Mouse (Mus musculus): ENCODE measurements at regions not wholly inside any gene's neighbourhood (a gene's known extent, or its start where the extent isn't known, plus 50 kb on each side); places are given as distances from the start of the nearest gene placed in this dataset.
"Not testable (repeated sequence)": the region's sequence is repeated elsewhere in the genome, so short reads cannot be mapped to it uniquely, and the experiment has no call there.

DNA sequence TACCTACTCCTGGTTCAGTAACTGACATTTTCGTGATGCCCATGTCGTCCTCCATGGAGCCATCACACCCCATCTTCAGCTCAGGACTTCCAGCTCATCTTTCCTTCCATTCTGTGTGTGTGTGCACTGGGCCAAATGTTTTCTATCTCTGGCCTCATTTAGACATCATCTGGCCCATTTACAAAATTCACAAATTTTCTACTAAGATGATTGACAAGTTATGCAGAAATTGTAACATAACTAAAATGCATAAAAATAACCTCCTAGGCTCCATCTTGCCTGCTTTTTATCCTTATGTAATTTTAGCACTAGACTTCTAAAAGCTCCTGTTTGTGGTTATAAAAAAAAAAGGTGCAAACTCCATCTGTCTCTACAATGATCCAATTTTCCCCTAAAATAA is 130.8 kb upstream of the Kcnk2 start:
- ATAC-seq (replicated peaks; ENCODE audit: low FRiP score), result no peak
- H3K9ac ChIP-seq (ENCODE audit: low read length), result no peak overlapping the region
- DNase-seq (ENCODE audit: low spot score), result no peak

DNA sequence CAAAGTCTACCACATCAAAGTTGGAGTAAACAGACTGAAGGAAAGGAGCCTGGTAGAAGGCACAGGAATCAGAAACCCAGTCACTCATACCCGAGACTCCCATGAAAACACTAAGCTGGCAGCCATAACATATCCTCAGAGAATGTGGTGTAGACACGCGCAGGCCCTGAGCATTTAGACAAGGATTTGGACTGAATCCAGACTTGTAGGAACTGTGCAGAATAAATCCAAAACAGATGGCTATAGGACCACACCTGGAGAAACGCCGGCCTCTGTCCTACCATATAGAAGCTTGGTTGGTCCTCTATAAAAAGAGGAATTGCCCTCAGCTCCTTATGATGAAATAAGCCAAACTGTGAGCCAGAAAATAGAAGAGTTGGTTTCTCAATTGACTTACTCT is 124.3 kb upstream of the Kcnk2 start:
- 92% methylated on average over 5 of the region's 5 CpGs for WGBS
- no peaks in the 10 kb centered on the region for H3K9me3 ChIP-seq (ENCODE audit: control insufficient read depth, low read length)
- H3K27ac ChIP-seq (ENCODE audit: low read depth, low read length), result no peak overlapping the region
- H3K4me1 ChIP-seq (replicated peaks; ENCODE audit: control insufficient read depth, insufficient read depth, low read length), result no peaks in the 10 kb centered on the region
- H3K4me3 ChIP-seq (ENCODE audit: low read depth, low read length), result no peak overlapping the region
- no peaks in the 10 kb centered on the region for H3K36me3 ChIP-seq (ENCODE audit: control insufficient read depth, insufficient read depth, low read length)
- DNase-seq (ENCODE audit: low spot score), result no peak
- ATAC-seq (replicated peaks; ENCODE audit: low FRiP score), result no peak
- H3K9ac ChIP-seq (ENCODE audit: low read length), result no peak overlapping the region
- no peak overlapping the region for H3K4me2 ChIP-seq (ENCODE audit: low read depth, low read length, severe bottlenecking)
- H3K27me3 ChIP-seq (ENCODE audit: control insufficient read depth, insufficient read depth, low read length), result no peaks in the 10 kb centered on the region

More for the DNA sequence above, 130.8 kb upstream of the Kcnk2 start:
- 95% methylated on average over 2 of the region's 2 CpGs for WGBS
- Histone ChIP-seq H3K4me2 (ENCODE audit: low read depth, low read length, severe bottlenecking) (no peak overlapping the region), H3K27me3 (ENCODE audit: control insufficient read depth, insufficient read depth, low read length) (no peaks in the 10 kb centered on the region), H3K9me3 (ENCODE audit: control insufficient read depth, low read length) (no peaks in the 10 kb centered on the region), H3K4me1 (replicated peaks; ENCODE audit: control insufficient read depth, insufficient read depth, low read length) (no peaks in the 10 kb centered on the region), H3K36me3 (ENCODE audit: control insufficient read depth, insufficient read depth, low read length) (no peaks in the 10 kb centered on the region), H3K27ac (ENCODE audit: low read depth, low read length) (no peak overlapping the region), H3K4me3 (ENCODE audit: low read depth, low read length) (no peak overlapping the region)

DNA sequence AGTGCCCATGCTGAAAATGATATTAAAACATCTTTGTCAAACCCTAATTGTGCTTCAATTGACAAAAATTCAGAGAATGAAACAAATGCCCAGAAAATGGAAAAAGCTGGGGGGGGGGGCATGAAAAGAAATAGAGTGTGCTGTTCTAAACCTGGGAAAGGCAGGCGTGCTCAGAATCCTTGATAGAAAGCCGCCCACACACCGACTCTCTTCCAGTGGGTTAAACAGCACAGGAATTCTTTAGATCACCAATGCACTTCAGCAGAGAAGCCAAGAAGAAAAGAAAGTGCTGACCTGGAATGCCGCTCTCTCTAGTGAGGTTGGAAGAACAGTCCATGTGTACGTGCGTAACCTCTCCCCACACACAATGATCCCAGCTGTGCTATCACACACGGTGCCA is 113.4 kb upstream of the Kcnk2 start:
- Histone ChIP-seq H3K9me3 (ENCODE audit: control insufficient read depth, low read length) (no peaks in the 10 kb centered on the region), H3K4me2 (ENCODE audit: low read depth, low read length, severe bottlenecking) (no peak overlapping the region), H3K4me3 (ENCODE audit: low read depth, low read length) (no peak overlapping the region), H3K36me3 (ENCODE audit: control insufficient read depth, insufficient read depth, low read length) (no peaks in the 10 kb centered on the region), H3K27ac (ENCODE audit: low read depth, low read length) (no peak overlapping the region), H3K9ac (ENCODE audit: low read length) (no peak overlapping the region), H3K4me1 (replicated peaks; ENCODE audit: control insufficient read depth, insufficient read depth, low read length) (no peaks in the 10 kb centered on the region), H3K27me3 (ENCODE audit: control insufficient read depth, insufficient read depth, low read length) (no peaks in the 10 kb centered on the region)
- ATAC-seq (replicated peaks; ENCODE audit: low FRiP score) (no peak), DNase-seq (ENCODE audit: low spot score) (no peak)
- WGBS, result 93% methylated on average over 7 of the region's 7 CpGs

DNA sequence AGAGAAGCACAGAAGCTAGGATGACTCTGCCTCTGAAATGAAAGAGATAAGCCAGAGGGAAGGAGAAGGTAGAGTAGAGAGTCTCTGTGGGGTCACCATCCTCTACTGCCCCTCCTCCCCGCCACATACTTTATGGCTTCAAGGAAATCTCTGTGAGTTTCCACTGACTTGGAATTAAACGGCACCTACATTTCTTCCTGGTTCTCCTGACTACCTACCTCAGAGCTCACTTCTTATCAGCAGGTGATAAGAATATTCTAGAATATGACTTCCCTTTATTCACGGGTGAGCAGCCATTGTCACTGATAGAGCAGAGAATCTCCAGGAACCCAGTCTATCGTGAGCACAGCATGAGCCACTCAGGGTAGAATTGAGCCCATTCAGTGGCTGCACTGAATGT is 111.3 kb upstream of the Kcnk2 start:
- DNase-seq (ENCODE audit: low spot score), result no peak
- no peaks in the 10 kb centered on the region for H3K27me3 ChIP-seq (ENCODE audit: control insufficient read depth, insufficient read depth, low read length)
- no peak overlapping the region for H3K4me2 ChIP-seq (ENCODE audit: low read depth, low read length, severe bottlenecking)
- no peaks in the 10 kb centered on the region for H3K36me3 ChIP-seq (ENCODE audit: control insufficient read depth, insufficient read depth, low read length)
- H3K27ac ChIP-seq (ENCODE audit: low read depth, low read length), result no peak overlapping the region
- no peaks in the 10 kb centered on the region for H3K4me1 ChIP-seq (replicated peaks; ENCODE audit: control insufficient read depth, insufficient read depth, low read length)
- no peak overlapping the region for H3K4me3 ChIP-seq (ENCODE audit: low read depth, low read length)
- 69% methylated on average over 4 of the region's 4 CpGs for WGBS
- H3K9me3 ChIP-seq (ENCODE audit: control insufficient read depth, low read length), result peaks cover 4% of the 10 kb centered on the region
- no peak for ATAC-seq (replicated peaks; ENCODE audit: low FRiP score)
- H3K9ac ChIP-seq (ENCODE audit: low read length), result no peak overlapping the region

DNA sequence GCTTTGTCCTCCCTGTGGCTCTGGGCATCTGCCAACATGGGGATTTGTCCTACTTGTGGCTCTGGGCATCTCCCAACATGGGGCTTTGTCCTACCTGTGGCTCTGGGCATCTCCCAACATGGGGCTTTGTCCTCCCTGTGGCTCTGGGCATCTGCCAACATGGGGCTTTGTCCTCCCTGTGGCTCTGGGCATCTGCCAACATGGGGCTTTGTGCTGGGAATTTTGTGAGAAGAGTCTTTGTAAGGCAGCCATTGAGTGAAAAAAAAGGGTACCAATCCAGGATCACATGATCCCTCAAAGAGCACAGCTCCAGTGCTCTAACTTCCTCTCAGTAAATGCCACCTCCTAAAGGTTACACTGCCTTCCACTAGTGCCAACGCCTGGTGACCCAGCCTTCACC is 105.2 kb upstream of the Kcnk2 start:
- H3K27me3 ChIP-seq (ENCODE audit: control insufficient read depth, insufficient read depth, low read length); H3K9me3 ChIP-seq (ENCODE audit: control insufficient read depth, low read length): not testable (repeated sequence)
- WGBS, result 70% methylated on average over 1 of the region's 1 CpGs

DNA sequence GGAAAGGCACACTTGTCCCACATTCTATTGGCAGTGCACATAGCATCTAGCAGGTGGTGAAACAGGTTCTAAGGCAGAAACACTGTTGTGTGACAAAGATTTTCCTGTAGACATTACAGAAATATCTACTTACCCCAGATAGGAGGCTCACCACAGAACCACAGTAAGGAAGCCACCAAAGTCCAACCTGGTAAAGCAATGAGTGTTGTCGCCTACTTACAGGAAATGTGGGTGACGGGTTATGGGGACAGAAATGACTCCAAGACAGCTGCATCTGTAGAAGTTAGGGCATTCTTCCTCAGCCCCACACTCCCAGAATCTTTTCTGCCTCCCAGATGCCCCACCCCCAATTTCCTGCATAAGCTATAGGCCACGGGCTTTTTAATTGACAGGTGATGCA is 97.6 kb upstream of the Kcnk2 start:
- Histone ChIP-seq H3K27ac (ENCODE audit: low read depth, low read length) (no peak overlapping the region), H3K4me1 (replicated peaks; ENCODE audit: control insufficient read depth, insufficient read depth, low read length) (no peaks in the 10 kb centered on the region), H3K4me2 (ENCODE audit: low read depth, low read length, severe bottlenecking) (no peak overlapping the region), H3K36me3 (ENCODE audit: control insufficient read depth, insufficient read depth, low read length) (no peaks in the 10 kb centered on the region), H3K4me3 (ENCODE audit: low read depth, low read length) (no peak overlapping the region), H3K27me3 (ENCODE audit: control insufficient read depth, insufficient read depth, low read length) (no peaks in the 10 kb centered on the region), H3K9ac (ENCODE audit: low read length) (no peak overlapping the region), H3K9me3 (ENCODE audit: control insufficient read depth, low read length) (no peaks in the 10 kb centered on the region)
- 86% methylated on average over 3 of the region's 3 CpGs for WGBS
- DNase-seq (ENCODE audit: low spot score) (no peak), ATAC-seq (replicated peaks; ENCODE audit: low FRiP score) (no peak)

More for the DNA sequence above, 105.2 kb upstream of the Kcnk2 start:
- H3K36me3 ChIP-seq (ENCODE audit: control insufficient read depth, insufficient read depth, low read length); H3K4me2 ChIP-seq (ENCODE audit: low read depth, low read length, severe bottlenecking); H3K4me3 ChIP-seq (ENCODE audit: low read depth, low read length); H3K4me1 ChIP-seq (replicated peaks; ENCODE audit: control insufficient read depth, insufficient read depth, low read length); H3K9ac ChIP-seq (ENCODE audit: low read length); DNase-seq (ENCODE audit: low spot score); ATAC-seq (replicated peaks; ENCODE audit: low FRiP score); H3K27ac ChIP-seq (ENCODE audit: low read depth, low read length): not testable (repeated sequence)

DNA sequence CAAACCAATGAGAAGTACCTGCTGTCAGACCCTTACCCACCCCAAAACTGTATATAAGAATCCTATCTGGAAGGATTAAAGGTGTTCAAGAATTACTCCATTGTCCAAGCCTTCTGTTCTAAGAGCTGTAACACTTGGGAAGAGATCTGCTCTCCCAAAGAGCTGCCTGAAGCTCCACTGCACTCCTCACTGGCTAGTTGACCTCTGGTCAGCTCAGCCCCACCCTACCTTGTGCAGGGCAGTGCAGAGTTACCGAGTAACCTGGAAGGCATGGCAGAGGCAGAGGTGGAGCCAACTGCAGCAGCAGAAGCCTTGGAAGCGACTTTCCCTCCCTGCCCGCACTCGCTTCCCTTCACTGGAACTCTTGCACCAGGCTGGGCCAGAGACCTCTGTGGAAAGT is 97.1 kb upstream of the Kcnk2 start:
- H3K4me3 ChIP-seq (ENCODE audit: low read depth, low read length), result no peak overlapping the region
- WGBS, result 62% methylated on average over 4 of the region's 4 CpGs
- no peaks in the 10 kb centered on the region for H3K9me3 ChIP-seq (ENCODE audit: control insufficient read depth, low read length)

DNA sequence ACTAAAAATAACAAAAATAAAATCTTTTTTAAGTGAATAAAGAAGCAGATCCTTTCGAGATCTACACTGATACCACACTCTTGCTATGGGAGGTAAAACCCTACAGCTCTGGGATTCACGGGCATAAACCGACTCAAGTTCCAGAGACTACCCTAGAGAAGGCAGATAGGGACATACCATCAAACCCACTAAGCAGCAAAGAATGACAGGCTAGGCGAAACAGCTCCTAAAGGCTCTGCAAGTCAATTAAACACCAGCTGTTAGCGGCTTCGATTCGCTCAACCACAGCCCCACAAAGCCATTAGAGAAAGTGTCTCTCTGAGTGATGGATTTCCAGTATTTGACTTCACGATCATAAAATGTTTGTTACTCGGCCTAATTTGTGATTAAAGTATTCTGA is 95.0 kb upstream of the Kcnk2 start:
- WGBS, result 81% methylated on average over 9 of the region's 9 CpGs
- no peaks in the 10 kb centered on the region for H3K27me3 ChIP-seq (ENCODE audit: control insufficient read depth, insufficient read depth, low read length)
- no peaks in the 10 kb centered on the region; the same call in 1 of the 2 replicates for H3K4me1 ChIP-seq (replicated peaks; ENCODE audit: control insufficient read depth, insufficient read depth, low read length)
- ATAC-seq (replicated peaks; ENCODE audit: low FRiP score) (no peak), DNase-seq (ENCODE audit: low spot score) (no peak)
- no peak overlapping the region for H3K4me3 ChIP-seq (ENCODE audit: low read depth, low read length)
- H3K9me3 ChIP-seq (ENCODE audit: control insufficient read depth, low read length), result no peaks in the 10 kb centered on the region
- no peaks in the 10 kb centered on the region for H3K36me3 ChIP-seq (ENCODE audit: control insufficient read depth, insufficient read depth, low read length)
- no peak overlapping the region for H3K9ac ChIP-seq (ENCODE audit: low read length)
- no peak overlapping the region for H3K4me2 ChIP-seq (ENCODE audit: low read depth, low read length, severe bottlenecking)
- H3K27ac ChIP-seq (ENCODE audit: low read depth, low read length), result no peak overlapping the region

More for the DNA sequence above, 97.1 kb upstream of the Kcnk2 start:
- Histone ChIP-seq H3K27ac (ENCODE audit: low read depth, low read length) (no peak overlapping the region), H3K4me1 (replicated peaks; ENCODE audit: control insufficient read depth, insufficient read depth, low read length) (no peaks in the 10 kb centered on the region; the same call in 1 of the 2 replicates), H3K4me2 (ENCODE audit: low read depth, low read length, severe bottlenecking) (no peak overlapping the region), H3K9ac (ENCODE audit: low read length) (no peak overlapping the region), H3K27me3 (ENCODE audit: control insufficient read depth, insufficient read depth, low read length) (no peaks in the 10 kb centered on the region), H3K36me3 (ENCODE audit: control insufficient read depth, insufficient read depth, low read length) (no peaks in the 10 kb centered on the region)
- ATAC-seq (replicated peaks; ENCODE audit: low FRiP score) (no peak), DNase-seq (ENCODE audit: low spot score) (no peak)

DNA sequence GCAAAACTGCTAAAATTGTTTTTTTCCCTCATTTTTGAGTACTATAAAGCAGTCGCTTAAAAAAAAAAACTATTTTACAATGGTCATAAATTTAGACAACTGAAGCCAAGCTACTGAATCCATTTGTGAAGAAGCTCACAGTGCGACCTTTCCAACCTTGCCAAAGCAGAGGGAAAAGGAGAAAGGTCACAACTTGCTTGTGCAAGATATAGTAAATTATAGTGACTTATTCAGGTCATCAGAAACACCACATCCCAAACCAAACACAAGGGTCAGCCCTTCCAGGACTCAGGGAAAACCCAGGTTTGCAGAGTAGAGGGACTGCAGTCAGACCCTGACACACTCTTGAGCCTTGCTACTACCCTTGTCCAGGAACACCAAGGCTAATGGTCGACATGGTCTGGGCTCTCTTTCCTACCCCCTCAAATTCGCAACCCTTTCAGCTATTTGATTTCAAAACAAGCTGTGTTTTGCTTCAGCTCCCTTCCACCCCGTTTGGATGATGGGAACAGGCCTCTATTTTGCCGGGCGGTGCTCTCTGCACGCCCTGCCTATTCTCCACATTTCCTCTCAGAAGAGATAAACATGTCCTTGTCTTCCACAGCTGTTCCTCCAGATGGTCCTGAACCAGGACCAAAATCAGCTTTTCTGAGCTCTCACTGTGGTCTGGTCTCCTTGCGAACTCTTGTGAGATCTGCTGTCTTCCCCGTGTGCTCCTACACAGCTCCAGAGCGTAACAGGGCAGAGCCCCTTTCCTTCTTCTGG is 93.5 kb upstream of the Kcnk2 start:
- no peak overlapping the region for H3K4me3 ChIP-seq (ENCODE audit: low read depth, low read length)
- no peak overlapping the region for H3K4me2 ChIP-seq (ENCODE audit: low read depth, low read length, severe bottlenecking)
- no peak overlapping the region for H3K27ac ChIP-seq (ENCODE audit: low read depth, low read length)
- ATAC-seq (replicated peaks; ENCODE audit: low FRiP score) (no peak), DNase-seq (ENCODE audit: low spot score) (no peak)
- H3K36me3 ChIP-seq (ENCODE audit: control insufficient read depth, insufficient read depth, low read length), result no peaks in the 10 kb centered on the region
- no peaks in the 10 kb centered on the region; the same call in 1 of the 2 replicates for H3K4me1 ChIP-seq (replicated peaks; ENCODE audit: control insufficient read depth, insufficient read depth, low read length)
- 84% methylated on average over 11 of the region's 11 CpGs for WGBS
- no peaks in the 10 kb centered on the region for H3K27me3 ChIP-seq (ENCODE audit: control insufficient read depth, insufficient read depth, low read length)
- H3K9me3 ChIP-seq (ENCODE audit: control insufficient read depth, low read length), result no peaks in the 10 kb centered on the region
- no peak overlapping the region for H3K9ac ChIP-seq (ENCODE audit: low read length)

All from forebrain, embryonic 11.5 days (tissue).